Mouse (Mus musculus) layer of hippocampus, adult 9-10 months (tissue): ENCODE results near the gene Cadps2.

Source experiments
- DNase-seq: peaks from one replicate; pipeline ENCODE4 v3.0.0; 2022; ENCODE audit warnings: low spot score

The Cadps2 gene

GRCm38 (mm10) chr6:23839009-23839811, at the start of gene Cadps2:
Gene Cadps2, minus strand, starts transcription at chr6:23839421.
- no peak for DNase-seq

- no peak for DNase-seq
Measured at GRCm38 (mm10) chr6:23886418-23886817, 47.2 kb upstream of the Cadps2 start.

GRCm38 (mm10) chr6:23876765-23877408, 37.7 kb upstream of the Cadps2 start:
- no peak for DNase-seq

- no peak for DNase-seq
Measured at GRCm38 (mm10) chr6:23876363-23876762, 37.1 kb upstream of the Cadps2 start.

- no peak for DNase-seq
Measured at GRCm38 (mm10) chr6:23873812-23874211, 34.6 kb upstream of the Cadps2 start.

GRCm38 (mm10) chr6:23873231-23873630, 34.0 kb upstream of the Cadps2 start:
- DNase-seq = no peak

GRCm38 (mm10) chr6:23869971-23870370, 30.8 kb upstream of the Cadps2 start:
- no peak for DNase-seq

- DNase-seq = no peak
Measured at GRCm38 (mm10) chr6:23866298-23866697, 27.1 kb upstream of the Cadps2 start.

- DNase-seq = peak; percentile 42
Measured at GRCm38 (mm10) chr6:23853464-23853863, 14.2 kb upstream of the Cadps2 start.

GRCm38 (mm10) chr6:23840001-23840400, 780 bp upstream of the Cadps2 start:
- no peak for DNase-seq

GRCm38 (mm10) chr6:23838401-23839008, 716 bp downstream of the Cadps2 start:
- DNase-seq = no peak

GRCm38 (mm10) chr6:23837631-23838030, 1.6 kb downstream of the Cadps2 start:
- no peak for DNase-seq

- no peak for DNase-seq
Measured at GRCm38 (mm10) chr6:23837127-23837526, 2.1 kb downstream of the Cadps2 start.

GRCm38 (mm10) chr6:23836694-23837093, 2.5 kb downstream of the Cadps2 start:
- no peak for DNase-seq

- DNase-seq = no peak
Measured at GRCm38 (mm10) chr6:23835552-23835951, 3.7 kb downstream of the Cadps2 start.

- DNase-seq = no peak
Measured at GRCm38 (mm10) chr6:23830741-23831140, 8.5 kb downstream of the Cadps2 start.

- no peak for DNase-seq
Measured at GRCm38 (mm10) chr6:23829338-23829737, 9.9 kb downstream of the Cadps2 start.

- no peak for DNase-seq
Measured at GRCm38 (mm10) chr6:23821819-23822218, 17.4 kb downstream of the Cadps2 start.

- no peak for DNase-seq
Measured at GRCm38 (mm10) chr6:23810087-23810486, 29.1 kb downstream of the Cadps2 start.

- no peak for DNase-seq
Measured at GRCm38 (mm10) chr6:23809344-23809743, 29.9 kb downstream of the Cadps2 start.

- DNase-seq = no peak
Measured at GRCm38 (mm10) chr6:23805333-23805732, 33.9 kb downstream of the Cadps2 start.

- no peak for DNase-seq
Measured at GRCm38 (mm10) chr6:23791822-23792221, 47.4 kb downstream of the Cadps2 start.

- no peak for DNase-seq
Measured at GRCm38 (mm10) chr6:23777641-23778040, 61.6 kb downstream of the Cadps2 start.
